Mouse (Mus musculus) granulocyte monocyte progenitor cell, adult 5-6 weeks (primary cell): ENCODE results near the gene B130006D01Rik. TPM values are rescaled to one million over a fixed set of nuclear protein-coding genes. Genes with fewer than 3 reads are reported as not detected.

ENCODE experiments used
- ATAC-seq: replicated peaks from 2 replicates; pipeline ENCODE4 v1.8.0; 2016; ENCODE audit warnings: mild to moderate bottlenecking, moderate TSS enrichment, inconsistent platforms; ENCODE audit not compliant: poor library complexity, severe bottlenecking
- total RNA-seq, 2 experiments: library from RNA; stranded (forward) in 1 of 2; stranded (reverse) in 1 of 2; fragments of 200-712, 200-1000 nt in 1 of 2; fragments of >200 nt in 1 of 2; fragmentation: Nextera tagmentation in 1 of 2; gene quantifications; 2 replicates each; pipeline ENCODE4 v1.2.3; 2014 to 2017

The B130006D01Rik gene
- 4.4 and 5.7 TPM in 2 replicates for total RNA-seq (2014; fragmentation: Nextera tagmentation)
- 1.0 and 1.2 TPM in 2 replicates for total RNA-seq (2017)

- no peak for ATAC-seq
These were observed at the start of gene B130006D01Rik for GRCm38 (mm10) chr11:95723287-95723686. B130006D01Rik (plus strand) TSS chr11:95723587.

- no peak for ATAC-seq
These were observed 47.9 kb upstream of the B130006D01Rik start for GRCm38 (mm10) chr11:95675498-95675897.

- ATAC-seq = peak; percentile 67
These were observed 47.1 kb upstream of the B130006D01Rik start for GRCm38 (mm10) chr11:95676307-95676706.

- ATAC-seq = no peak
These were observed 45.3 kb upstream of the B130006D01Rik start for GRCm38 (mm10) chr11:95677925-95678701.

- no peak for ATAC-seq
These were observed 41.3 kb upstream of the B130006D01Rik start for GRCm38 (mm10) chr11:95681995-95682601.

- no peak for ATAC-seq
These were observed 40.4 kb upstream of the B130006D01Rik start for GRCm38 (mm10) chr11:95682946-95683345.

GRCm38 (mm10) chr11:95686031-95686430 is 37.4 kb upstream of the B130006D01Rik start:
- ATAC-seq = peak; percentile 44

- no peak for ATAC-seq
These were observed 36.2 kb upstream of the B130006D01Rik start for GRCm38 (mm10) chr11:95687084-95687656.

GRCm38 (mm10) chr11:95688515-95688914 is 34.9 kb upstream of the B130006D01Rik start:
- peak; percentile 87 for ATAC-seq

- peak; percentile 37 for ATAC-seq
These were observed 34.4 kb upstream of the B130006D01Rik start for GRCm38 (mm10) chr11:95688981-95689380.

- ATAC-seq = no peak
These were observed 33.8 kb upstream of the B130006D01Rik start for GRCm38 (mm10) chr11:95689544-95689943.

GRCm38 (mm10) chr11:95698541-95698940 is 24.8 kb upstream of the B130006D01Rik start:
- ATAC-seq = no peak

GRCm38 (mm10) chr11:95700778-95701739 is 22.3 kb upstream of the B130006D01Rik start:
- ATAC-seq = no peak

GRCm38 (mm10) chr11:95704032-95704969 is 19.1 kb upstream of the B130006D01Rik start:
- peak; percentile 88 for ATAC-seq

GRCm38 (mm10) chr11:95704970-95705330 is 18.4 kb upstream of the B130006D01Rik start:
- no peak for ATAC-seq

GRCm38 (mm10) chr11:95709534-95710040 is 13.8 kb upstream of the B130006D01Rik start:
- no peak for ATAC-seq

GRCm38 (mm10) chr11:95710478-95710877 is 12.9 kb upstream of the B130006D01Rik start:
- no peak for ATAC-seq

GRCm38 (mm10) chr11:95712085-95712562 is 11.3 kb upstream of the B130006D01Rik start:
- ATAC-seq = peak; percentile 81
